Mouse (Mus musculus) embryonic facial prominence, embryonic 13.5 days (tissue): ENCODE results near the gene Csgalnact2. TPM values are rescaled to one million over a fixed set of nuclear protein-coding genes. Genes with fewer than 3 reads are reported as not detected.

Source experiments
- ATAC-seq: fragments of 200-750 bp; cut with Nextera tagmentation; 2 replicates; pipeline ENCODE4 v1.8.0; 2017; ENCODE audit warnings: low read depth; ENCODE audit not compliant: insufficient number of reproducible peaks, insufficient read depth, low FRiP score, low TSS enrichment
- H3K27ac ChIP-seq: fragments of 300-500 bp; sonication (generic); 2 replicates; pipeline ENCODE4 v1.5.1; 2015; ENCODE audit warnings: moderate library complexity, mild to moderate bottlenecking, inconsistent platforms
- H3K27me3 ChIP-seq: fragments of 300-500 bp; sonication (generic); 2 replicates; pipeline ENCODE4 v1.6.1; 2015; ENCODE audit warnings: mild to moderate bottlenecking, inconsistent platforms
- H3K36me3 ChIP-seq: fragments of 300-500 bp; sonication (generic); 2 replicates; pipeline ENCODE4 v1.6.1; 2015; ENCODE audit warnings: mild to moderate bottlenecking, inconsistent platforms
- H3K4me1 ChIP-seq: fragments of 300-500 bp; sonication (generic); 2 replicates; pipeline ENCODE4 v1.6.1; 2015; ENCODE audit warnings: inconsistent platforms
- H3K4me2 ChIP-seq: fragments of 300-500 bp; sonication (generic); 2 replicates; pipeline ENCODE4 v1.6.1; 2015; ENCODE audit warnings: moderate library complexity, mild to moderate bottlenecking, inconsistent platforms
- H3K4me3 ChIP-seq: fragments of 300-500 bp; sonication (generic); 2 replicates; pipeline ENCODE4 v1.5.1; 2015; ENCODE audit warnings: mild to moderate bottlenecking, inconsistent platforms
- H3K9ac ChIP-seq: fragments of 300-500 bp; sonication (generic); 2 replicates; pipeline ENCODE4 v1.6.1; 2015; ENCODE audit warnings: mild to moderate bottlenecking, inconsistent platforms
- H3K9me3 ChIP-seq: fragments of 300-500 bp; sonication (generic); 2 replicates; pipeline ENCODE4 v1.6.1; 2016; ENCODE audit warnings: inconsistent platforms
- WGBS: fragments of 180-500 bp; shearing (Covaris S2); methylation state at CpG from one replicate; pipeline ENCODE4 v1.1.7; 2015; ENCODE audit warnings: mixed read lengths; 5-methylcytosine and 5-hydroxymethylcytosine counted together
- polyA plus RNA-seq: library from polyadenylated mRNA; unstranded; fragments of >200 nt; fragmentation: Nextera tagmentation; extraction: Ambion mirVana; gene quantifications from 2 replicates; pipeline ENCODE4 v1.2.1, GENCODE M21; 2015

The Csgalnact2 gene
- 14.7 and 16.1 TPM in 2 replicates for polyA plus RNA-seq

DNA sequence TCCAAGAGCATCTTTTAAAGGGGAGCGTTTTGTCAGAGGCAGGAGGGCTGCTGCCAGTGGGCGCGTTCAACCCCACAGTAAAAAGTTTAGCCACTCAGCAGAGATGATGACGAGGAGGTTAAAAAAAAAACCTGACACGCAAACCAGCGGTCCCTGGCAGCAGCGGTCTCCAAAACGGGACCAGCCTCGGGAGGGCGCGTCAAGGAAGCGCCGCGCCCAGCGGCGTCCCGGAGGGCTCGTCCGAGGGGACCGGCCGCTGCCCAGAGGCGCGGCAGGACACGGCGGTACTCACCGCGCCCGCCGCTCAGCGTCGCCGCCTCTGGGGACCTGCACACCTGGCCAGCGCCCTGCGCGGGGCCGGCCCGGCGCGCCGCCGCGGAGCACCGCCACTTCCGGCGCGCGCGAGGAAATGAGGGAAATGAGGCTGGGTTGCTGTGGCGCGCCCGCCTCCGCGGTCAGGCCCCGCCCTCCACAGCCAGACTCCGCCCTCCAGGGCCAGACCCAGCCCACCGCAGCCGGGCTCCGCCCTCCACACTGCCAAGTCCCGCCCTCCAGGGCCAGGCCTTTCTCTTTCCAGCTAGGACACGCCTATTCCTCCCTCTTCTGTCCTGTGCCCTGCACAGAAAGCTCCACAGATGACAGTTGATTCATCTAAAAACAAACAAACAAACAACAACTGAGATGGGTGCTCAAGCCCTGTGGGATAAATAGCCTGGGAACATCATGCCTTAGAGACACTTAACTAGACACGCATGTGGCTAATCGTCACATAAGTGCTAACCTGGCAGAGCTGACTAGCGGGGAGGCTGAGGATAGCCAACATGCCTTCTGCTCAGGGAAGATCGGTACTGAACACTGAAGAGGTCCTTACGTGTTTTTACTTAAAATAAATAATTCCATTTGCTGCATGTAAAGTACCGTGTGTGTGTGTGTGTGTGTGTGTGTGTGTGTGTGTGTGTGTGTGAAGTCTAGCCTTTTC lies at the start of gene Csgalnact2:
Gene Csgalnact2 (minus strand): TSS at position 410 of the 979 bp plus-strand sequence.
- peak within 1 kb of the TSS; percentile 85 for H3K27ac ChIP-seq
- 5% methylated on average over 63 of the region's 66 CpGs for WGBS

DNA sequence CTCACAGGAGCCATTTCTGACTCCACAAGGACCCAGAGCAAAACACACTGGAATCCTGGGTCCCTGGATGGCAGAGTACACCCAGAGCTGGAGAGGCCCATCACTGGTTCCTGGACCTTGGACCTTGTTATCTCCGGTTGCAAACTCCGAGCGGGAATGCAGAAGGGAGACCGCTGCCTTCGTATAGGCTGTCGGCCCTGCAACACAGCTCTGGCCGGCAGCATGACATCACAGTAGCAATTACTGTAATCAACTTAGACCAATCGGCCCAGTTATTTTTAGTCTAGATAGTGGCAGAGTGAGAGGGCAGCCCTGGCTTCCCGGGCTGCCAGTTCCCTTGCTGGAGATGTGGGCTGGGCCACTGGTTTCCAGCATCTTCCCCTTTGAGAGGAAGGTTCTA lies 49.7 kb upstream of the Csgalnact2 start:
- WGBS, result 60% methylated on average over 9 of the region's 9 CpGs
- no peak overlapping the region for H3K4me3 ChIP-seq
- peaks cover 15% of the 10 kb centered on the region for H3K27me3 ChIP-seq
- H3K36me3 ChIP-seq, result no peaks in the 10 kb centered on the region
- no peak overlapping the region for H3K4me2 ChIP-seq
- H3K27ac ChIP-seq, result no peak overlapping the region
- H3K9ac ChIP-seq, result no peak overlapping the region
- 0 out of 2 replicates have a peak, but pooled peaks cover 6% of the 10 kb centered on the region for H3K4me1 ChIP-seq
- ATAC-seq, result no peak
- no peaks in the 10 kb centered on the region for H3K9me3 ChIP-seq

More for the DNA sequence above, at the start of gene Csgalnact2:
- Histone ChIP-seq H3K9me3 (no peaks in the 10 kb centered on the region), H3K4me2 (peak within 1 kb of the TSS; percentile 77), H3K36me3 (no peaks in the 10 kb centered on the region), H3K27me3 (no peaks in the 10 kb centered on the region), H3K9ac (peak within 1 kb of the TSS; percentile 84), H3K4me1 (peaks cover 2% of the 10 kb centered on the region; the same call in 1 of the 2 replicates), H3K4me3 (peak within 1 kb of the TSS; percentile 76)
- ATAC-seq, result peak; percentile 97

GRCm38 (mm10) chr6:118187285-118187641 lies 48.3 kb upstream of the Csgalnact2 start:
- WGBS, result 82% methylated on average over 3 of the region's 3 CpGs
- Histone ChIP-seq H3K9ac (no peak overlapping the region), H3K4me1 (0 out of 2 replicates have a peak, but pooled peaks cover 6% of the 10 kb centered on the region), H3K4me3 (no peak overlapping the region), H3K27ac (no peak overlapping the region), H3K4me2 (no peak overlapping the region), H3K36me3 (no peaks in the 10 kb centered on the region), H3K27me3 (peaks cover 4% of the 10 kb centered on the region), H3K9me3 (no peaks in the 10 kb centered on the region)
- ATAC-seq, result no peak

DNA sequence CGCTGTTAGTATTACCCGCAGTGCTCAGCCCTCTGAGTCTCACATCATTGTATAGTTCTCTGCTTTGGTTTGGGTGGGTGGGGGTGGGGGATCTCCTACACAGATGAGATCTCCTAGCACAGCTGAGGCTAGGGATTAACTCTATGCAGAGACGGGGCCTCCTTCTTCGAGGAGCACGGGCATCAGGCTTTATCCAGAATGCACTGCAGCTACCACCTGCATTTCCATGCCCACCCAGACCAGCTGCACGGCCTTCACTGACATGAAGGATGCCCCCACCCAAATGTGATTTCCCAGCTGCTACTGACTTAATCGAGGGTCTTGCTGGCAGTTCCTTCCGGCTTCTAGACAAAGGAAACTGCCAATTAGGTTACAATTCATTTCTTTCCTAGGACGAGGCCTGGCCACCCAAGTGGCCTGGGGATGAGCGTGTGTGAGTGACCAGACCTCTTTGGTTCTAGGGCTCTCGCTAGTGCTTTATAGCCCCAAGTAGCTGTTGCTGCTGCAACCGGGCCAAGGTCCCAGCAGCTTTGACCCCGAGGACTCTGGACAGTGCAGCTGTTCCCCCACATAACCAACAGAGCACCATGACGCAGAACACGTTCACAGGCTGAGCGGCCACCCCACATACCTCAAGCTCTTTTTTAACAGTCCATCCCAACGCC lies 47.8 kb upstream of the Csgalnact2 start:
- 70% methylated on average over 17 of the region's 17 CpGs for WGBS
- Histone ChIP-seq H3K36me3 (no peaks in the 10 kb centered on the region), H3K4me2 (no peak overlapping the region), H3K27ac (no peak overlapping the region), H3K27me3 (no peaks in the 10 kb centered on the region), H3K4me1 (0 out of 2 replicates have a peak, but pooled peaks cover 6% of the 10 kb centered on the region), H3K4me3 (no peak overlapping the region), H3K9me3 (no peaks in the 10 kb centered on the region), H3K9ac (no peak overlapping the region)
- ATAC-seq, result no peak

DNA sequence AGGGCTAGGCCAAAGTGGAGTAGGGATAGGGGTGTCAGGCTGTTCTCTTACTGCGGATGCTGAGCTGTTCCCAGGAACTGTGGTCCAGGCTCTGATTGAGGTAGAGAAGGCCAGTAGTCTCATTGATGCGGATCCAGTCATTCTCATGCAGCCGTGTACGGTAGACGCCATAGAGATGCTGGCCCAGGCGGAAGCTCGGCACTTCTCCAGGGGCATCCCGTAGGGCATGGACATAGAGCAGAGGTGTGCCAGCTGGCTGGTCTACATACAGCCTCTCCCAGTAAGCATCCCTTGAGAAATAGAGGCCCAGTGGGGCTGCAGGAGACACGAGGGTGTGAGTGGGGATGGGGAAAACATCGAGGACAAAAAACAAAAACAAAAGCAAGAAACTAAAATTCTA lies 45.2 kb upstream of the Csgalnact2 start:
- ATAC-seq, result no peak
- no peak overlapping the region for H3K9ac ChIP-seq
- WGBS, result 86% methylated on average over 10 of the region's 10 CpGs

DNA sequence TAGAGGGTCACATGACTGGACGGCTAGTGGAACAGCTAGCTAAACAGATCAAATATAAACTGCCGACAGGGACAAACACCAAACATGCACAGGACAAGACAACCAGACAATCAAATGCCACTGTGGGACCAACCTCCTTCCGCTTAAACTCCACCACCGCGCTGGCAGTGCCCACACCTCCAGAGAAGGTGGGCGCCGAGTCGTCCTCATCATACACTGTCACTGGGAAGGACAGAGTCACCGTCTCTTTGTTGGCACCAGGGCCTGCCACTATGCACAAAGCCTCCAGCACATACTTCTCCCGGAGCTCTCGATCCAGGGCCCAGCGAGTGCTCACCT lies 41.1 kb upstream of the Csgalnact2 start:
- ATAC-seq, result no peak
- H3K4me1 ChIP-seq, result 0 out of 2 replicates have a peak, but pooled peaks cover 3% of the 10 kb centered on the region
- H3K9me3 ChIP-seq, result no peaks in the 10 kb centered on the region
- no peak overlapping the region for H3K9ac ChIP-seq
- H3K27me3 ChIP-seq, result no peaks in the 10 kb centered on the region
- H3K4me3 ChIP-seq, result no peak overlapping the region
- WGBS, result 79% methylated on average over 12 of the region's 12 CpGs
- H3K36me3 ChIP-seq, result no peaks in the 10 kb centered on the region
- H3K27ac ChIP-seq, result no peak overlapping the region
- H3K4me2 ChIP-seq, result no peak overlapping the region

More for the DNA sequence above, 45.2 kb upstream of the Csgalnact2 start:
- H3K36me3 ChIP-seq, result no peaks in the 10 kb centered on the region
- no peak overlapping the region for H3K4me3 ChIP-seq
- no peak overlapping the region for H3K27ac ChIP-seq
- H3K4me2 ChIP-seq, result no peak overlapping the region
- 0 out of 2 replicates have a peak, but pooled peaks cover 3% of the 10 kb centered on the region for H3K4me1 ChIP-seq
- no peaks in the 10 kb centered on the region for H3K27me3 ChIP-seq
- H3K9me3 ChIP-seq, result no peaks in the 10 kb centered on the region

DNA sequence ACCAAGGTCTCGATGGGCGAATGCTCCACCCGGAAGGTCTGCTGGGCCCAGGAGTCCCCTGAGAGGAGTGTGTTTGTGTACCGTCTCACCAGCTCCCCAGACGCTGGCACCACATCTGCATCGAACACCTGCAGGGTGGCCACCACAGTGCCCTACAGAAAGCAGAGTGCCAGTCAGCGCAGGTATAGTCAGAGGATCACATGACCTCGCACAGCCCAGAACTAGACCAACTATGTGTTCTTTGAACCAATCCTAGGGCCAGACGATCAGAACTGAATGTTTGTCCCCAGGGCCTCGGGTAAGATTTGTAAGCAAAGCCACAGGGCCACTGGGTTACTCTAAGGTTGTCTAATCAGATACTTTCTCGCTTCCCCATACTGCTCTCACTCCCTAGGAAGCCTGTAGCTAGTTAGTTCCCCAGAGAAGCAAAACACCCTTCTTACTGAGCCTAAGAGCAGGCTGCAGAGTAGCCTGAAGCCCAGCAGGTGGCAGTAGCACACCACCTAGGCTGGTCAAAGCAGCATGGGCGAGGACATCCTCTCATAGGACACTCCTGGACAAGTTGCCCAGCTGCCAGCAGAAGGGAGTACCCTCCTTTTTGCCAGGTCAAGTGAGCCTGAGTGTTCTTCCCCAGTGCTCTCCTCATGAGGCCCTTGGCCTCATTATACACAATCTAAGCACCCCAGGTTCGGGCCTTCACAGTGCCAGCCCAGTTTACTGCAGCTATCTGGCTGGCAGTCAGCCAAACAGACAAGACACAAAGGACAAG lies 40.6 kb upstream of the Csgalnact2 start:
- ATAC-seq, result peak; percentile 21; the same call in 1 of the 2 replicates
- Histone ChIP-seq H3K9ac (no peak overlapping the region), H3K4me2 (no peak overlapping the region), H3K4me1 (0 out of 2 replicates have a peak, but pooled peaks cover 3% of the 10 kb centered on the region), H3K9me3 (no peaks in the 10 kb centered on the region), H3K36me3 (no peaks in the 10 kb centered on the region), H3K4me3 (no peak overlapping the region), H3K27me3 (no peaks in the 10 kb centered on the region), H3K27ac (no peak overlapping the region)
- 62% methylated on average over 13 of the region's 13 CpGs for WGBS

DNA sequence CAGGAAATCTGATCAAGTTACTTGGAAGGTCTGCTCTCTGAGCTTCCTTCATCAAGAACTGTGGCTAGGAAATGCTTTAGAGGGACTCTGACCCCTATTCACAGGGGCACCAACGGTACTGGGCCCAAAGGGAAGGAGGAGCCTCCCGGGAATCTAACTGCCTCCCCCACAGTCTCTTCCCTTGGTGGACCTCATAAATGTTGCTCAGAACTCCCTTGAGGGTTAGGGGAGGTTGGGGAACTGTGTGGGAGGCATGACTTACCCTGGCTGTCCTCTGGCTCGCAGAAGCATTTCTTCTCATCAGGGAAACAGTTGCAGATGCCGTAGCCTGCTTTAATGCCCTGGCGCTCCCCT lies 35.0 kb upstream of the Csgalnact2 start:
- no peaks in the 10 kb centered on the region for H3K27me3 ChIP-seq
- H3K4me1 ChIP-seq, result no peaks in the 10 kb centered on the region
- ATAC-seq, result no peak
- no peak overlapping the region for H3K27ac ChIP-seq
- H3K4me2 ChIP-seq, result no peak overlapping the region
- H3K36me3 ChIP-seq, result no peaks in the 10 kb centered on the region
- no peak overlapping the region for H3K4me3 ChIP-seq
- no peak overlapping the region for H3K9ac ChIP-seq
- 80% methylated on average over 5 of the region's 5 CpGs for WGBS
- H3K9me3 ChIP-seq, result no peaks in the 10 kb centered on the region

DNA sequence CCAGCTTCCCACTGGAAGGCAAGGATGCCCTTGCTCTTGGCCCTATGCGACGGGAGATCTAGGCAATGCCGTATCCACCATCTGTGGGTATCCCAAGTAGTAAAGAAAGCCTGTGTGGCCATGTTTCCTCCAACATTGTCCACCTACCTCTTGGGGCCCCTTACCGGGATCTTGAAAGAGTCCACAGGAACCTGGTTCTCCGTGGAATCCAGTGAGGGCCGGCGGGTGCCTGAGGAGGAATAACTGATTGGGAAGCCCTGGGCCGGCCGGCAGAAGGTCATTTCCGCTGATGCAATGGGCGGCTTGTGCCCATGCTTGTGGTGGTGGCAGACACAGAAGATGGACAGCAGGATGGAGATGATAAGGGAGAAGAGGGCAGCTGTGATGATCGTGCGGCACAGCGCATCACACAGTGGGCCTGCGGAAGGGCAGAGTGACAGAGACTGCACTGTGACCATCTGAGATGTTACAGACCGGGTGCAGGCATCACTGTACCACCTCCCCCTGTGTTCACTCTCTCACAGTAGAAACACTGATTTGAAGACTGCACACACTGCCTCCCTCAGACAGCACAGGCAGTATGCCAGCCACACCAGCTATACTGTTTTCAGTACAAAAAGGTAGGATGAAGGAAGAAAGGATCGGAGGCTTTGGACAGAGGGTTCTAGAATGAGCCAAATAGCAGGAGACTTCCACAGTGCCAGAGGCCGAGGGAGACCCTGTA lies 34.5 kb upstream of the Csgalnact2 start:
- Histone ChIP-seq H3K4me2 (no peak overlapping the region), H3K27me3 (no peaks in the 10 kb centered on the region), H3K4me3 (no peak overlapping the region), H3K4me1 (no peaks in the 10 kb centered on the region), H3K9ac (no peak overlapping the region), H3K36me3 (no peaks in the 10 kb centered on the region), H3K27ac (no peak overlapping the region), H3K9me3 (no peaks in the 10 kb centered on the region)
- 90% methylated on average over 18 of the region's 18 CpGs for WGBS
- ATAC-seq, result no peak

DNA sequence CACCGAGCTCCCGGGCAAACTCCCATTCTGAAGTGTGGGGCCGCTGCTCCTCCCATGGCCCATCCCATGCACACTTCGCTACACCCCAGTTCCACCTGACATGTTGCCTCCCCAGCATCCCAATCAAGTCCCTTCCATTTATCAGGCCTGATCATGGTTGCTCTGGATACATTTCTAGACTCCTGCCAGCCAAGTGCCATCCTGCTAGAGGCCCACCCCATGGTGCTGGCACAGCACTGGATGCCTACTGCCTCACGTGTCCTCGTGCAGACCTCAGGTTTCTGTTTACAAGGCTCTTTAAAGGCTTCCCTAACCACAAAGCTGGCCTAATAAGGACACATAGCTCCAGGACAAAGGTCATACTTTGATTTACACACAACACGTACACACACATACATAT lies 32.4 kb upstream of the Csgalnact2 start:
- WGBS, result 90% methylated on average over 7 of the region's 7 CpGs
- no peaks in the 10 kb centered on the region for H3K36me3 ChIP-seq
- no peak for ATAC-seq
- no peaks in the 10 kb centered on the region for H3K27me3 ChIP-seq
- H3K27ac ChIP-seq, result no peak overlapping the region
- no peak overlapping the region for H3K4me2 ChIP-seq
- no peak overlapping the region for H3K9ac ChIP-seq
- no peaks in the 10 kb centered on the region for H3K9me3 ChIP-seq
- no peaks in the 10 kb centered on the region for H3K4me1 ChIP-seq
- no peak overlapping the region for H3K4me3 ChIP-seq

DNA sequence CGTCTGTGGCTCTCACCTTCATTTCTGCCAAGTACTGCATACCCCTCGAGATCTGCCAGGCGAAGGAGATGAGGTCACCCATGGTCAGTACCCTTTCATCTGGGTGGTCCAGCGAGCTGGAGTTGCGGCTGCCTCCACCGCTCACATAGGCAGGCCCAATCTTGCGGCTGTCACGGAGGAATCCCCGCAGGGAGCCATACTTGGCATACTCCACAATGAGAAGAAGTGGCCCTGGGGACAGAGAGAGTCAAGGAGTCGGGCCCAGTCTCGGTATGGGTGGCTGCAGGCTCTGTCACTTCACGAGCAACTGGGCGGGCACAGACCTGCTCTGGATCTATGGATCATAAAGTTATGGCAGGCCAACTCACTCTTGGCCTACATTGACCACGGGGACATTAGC lies 29.2 kb upstream of the Csgalnact2 start:
- H3K27ac ChIP-seq, result no peak overlapping the region
- H3K4me3 ChIP-seq, result no peak overlapping the region
- H3K9ac ChIP-seq, result no peak overlapping the region
- no peaks in the 10 kb centered on the region for H3K36me3 ChIP-seq
- no peak overlapping the region for H3K4me2 ChIP-seq
- 80% methylated on average over 14 of the region's 14 CpGs for WGBS
- ATAC-seq, result no peak
- H3K27me3 ChIP-seq, result no peaks in the 10 kb centered on the region
- H3K9me3 ChIP-seq, result no peaks in the 10 kb centered on the region
- no peaks in the 10 kb centered on the region for H3K4me1 ChIP-seq
